Mouse (Mus musculus): ENCODE results near the gene Lrrc42.

The Lrrc42 gene

GRCm38 (mm10) chr4:107253125-107254091, at the start of gene Lrrc42, which contains the start of gene Hspb11:
Lrrc42 (minus strand) TSS chr4:107253532.
Hspb11 (plus strand) TSS chr4:107253593.
- peak; percentile 95 to 96 for DNase-seq

- DNase-seq, result no peak
Measured at GRCm38 (mm10) chr4:107302832-107303231, 49.5 kb upstream of the Lrrc42 start.

GRCm38 (mm10) chr4:107302221-107302620, 48.9 kb upstream of the Lrrc42 start:
- no peak for DNase-seq

GRCm38 (mm10) chr4:107300902-107301555, 47.7 kb upstream of the Lrrc42 start:
- no peak for DNase-seq

- no peak for DNase-seq
Measured at GRCm38 (mm10) chr4:107300371-107300770, 47.0 kb upstream of the Lrrc42 start.

GRCm38 (mm10) chr4:107299779-107300340, 46.5 kb upstream of the Lrrc42 start:
- DNase-seq, result no peak

GRCm38 (mm10) chr4:107298071-107298606, 44.8 kb upstream of the Lrrc42 start:
- DNase-seq, result no peak

- no peak for DNase-seq
Measured at GRCm38 (mm10) chr4:107292273-107292662, 38.9 kb upstream of the Lrrc42 start.

- DNase-seq, result no peak
Measured at GRCm38 (mm10) chr4:107291611-107292272, 38.4 kb upstream of the Lrrc42 start.

GRCm38 (mm10) chr4:107287517-107287916, 34.2 kb upstream of the Lrrc42 start:
- no peak for DNase-seq

- DNase-seq, result no peak
Measured at GRCm38 (mm10) chr4:107286386-107286785, 33.1 kb upstream of the Lrrc42 start.

GRCm38 (mm10) chr4:107285446-107286200, 32.3 kb upstream of the Lrrc42 start:
- no peak for DNase-seq

- DNase-seq, result no peak
Measured at GRCm38 (mm10) chr4:107280843-107281475, 27.6 kb upstream of the Lrrc42 start.

- no peak for DNase-seq
Measured at GRCm38 (mm10) chr4:107278188-107278707, 24.9 kb upstream of the Lrrc42 start.

- no peak for DNase-seq
Measured at GRCm38 (mm10) chr4:107274511-107274910, 21.2 kb upstream of the Lrrc42 start.

GRCm38 (mm10) chr4:107273683-107274082, 20.4 kb upstream of the Lrrc42 start:
- DNase-seq, result no peak

- peak in 1 of 2 experiments; percentile 13 for DNase-seq
Measured at GRCm38 (mm10) chr4:107260001-107260400, 6.7 kb upstream of the Lrrc42 start.

- no peak for DNase-seq
Measured at GRCm38 (mm10) chr4:107254414-107254813, 1.1 kb upstream of the Lrrc42 start.

GRCm38 (mm10) chr4:107252522-107252921, 810 bp downstream of the Lrrc42 start:
- DNase-seq, result peak in 1 of 2 experiments; percentile 3

GRCm38 (mm10) chr4:107250494-107250893, 2.8 kb downstream of the Lrrc42 start:
- peak; percentile 44 to 52 for DNase-seq

- DNase-seq, result no peak
Measured at GRCm38 (mm10) chr4:107249471-107249870, 3.9 kb downstream of the Lrrc42 start.
